Mouse (Mus musculus) lung, adult 2 months (tissue): ENCODE results near the gene Cstf2t.

Experiments used
- CTCF ChIP-seq: fragments of 200-500 bp; IDR thresholded peaks from 2 replicates; pipeline ENCODE4 v1.5.1; 2011; ENCODE audit warnings: mild to moderate bottlenecking, low read length, control low read depth; ENCODE audit not compliant: insufficient read depth
- POLR2A ChIP-seq: fragments of 200-500 bp; IDR thresholded peaks from 2 replicates; pipeline ENCODE4 v1.6.1; 2011; ENCODE audit warnings: low read depth, mild to moderate bottlenecking, control low read depth, low read length, borderline replicate concordance; ENCODE audit errors: extremely low read depth

DNA sequence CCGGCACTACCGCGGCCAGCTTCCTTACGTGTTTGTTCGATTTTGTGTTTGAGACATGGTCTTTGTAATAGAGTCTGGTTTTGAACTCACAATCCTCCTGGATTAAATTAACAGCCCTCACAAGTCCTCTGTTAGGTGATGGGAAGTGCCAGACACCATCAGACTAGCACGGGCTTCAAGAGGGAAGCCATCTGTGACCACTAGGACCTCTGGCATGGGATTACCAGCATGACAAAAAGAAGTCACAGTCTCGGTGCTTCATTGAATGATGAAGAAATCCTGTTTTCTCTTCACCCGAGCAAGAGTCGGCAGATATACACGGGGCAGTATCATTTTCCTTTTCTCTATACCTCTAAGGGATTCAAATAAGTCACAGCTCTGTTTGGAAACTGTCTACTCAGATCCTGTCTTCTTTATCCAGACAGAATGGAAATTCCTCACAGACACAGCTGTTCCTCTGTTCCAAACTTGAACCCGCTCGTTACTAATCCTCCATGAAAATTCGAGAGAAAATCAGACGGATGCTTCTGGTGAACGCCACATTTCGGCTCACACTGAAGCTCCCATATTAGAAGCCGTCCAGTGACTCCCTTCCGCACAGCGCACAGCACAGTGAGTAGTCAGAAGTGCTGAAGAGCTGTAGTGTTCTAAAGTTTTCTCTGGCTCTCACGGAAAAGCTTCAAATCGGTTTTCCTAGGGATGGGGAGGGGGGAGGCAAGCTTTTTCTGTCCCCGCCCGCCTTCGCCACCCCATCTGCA, 8.5 kb upstream of the Cstf2t start:
- TF ChIP-seq CTCF (no peak), POLR2A (no peak)
